Mouse (Mus musculus) liver, embryonic 14.5 days (tissue): Measurements from ENCODE around the gene Flna. TPM values are rescaled to one million over a fixed set of nuclear protein-coding genes. Genes with fewer than 3 reads are reported as not detected.

Source experiments
- ATAC-seq: fragments of 200-750 bp; cut with Nextera tagmentation; 2 replicates; pipeline ENCODE4 v1.8.0; 2017; ENCODE audit warnings: moderate number of reproducible peaks, mild to moderate bottlenecking, moderate library complexity; ENCODE audit not compliant: insufficient read depth
- DNase-seq, 3 experiments: peaks; one replicate each; pipeline ENCODE4 v3.0.0-alpha.2; 2012 to 2013; ENCODE audit warnings: low read depth in 3 of 3, low spot score in 3 of 3
- H3K27ac ChIP-seq: fragments of 300-500 bp; sonication (generic); 2 replicates; pipeline ENCODE4 v1.5.1; 2014; ENCODE audit warnings: moderate library complexity, mild to moderate bottlenecking, control low read depth, inconsistent platforms
- H3K27me3 ChIP-seq: fragments of 300-500 bp; sonication (generic); 2 replicates; pipeline ENCODE4 v1.6.1; 2014; ENCODE audit warnings: mild to moderate bottlenecking, low read length, moderate library complexity; ENCODE audit not compliant: control insufficient read depth, insufficient read depth
- H3K36me3 ChIP-seq: fragments of 300-500 bp; sonication (generic); replicated peaks from 2 replicates; pipeline ENCODE4 v1.6.1; 2014; ENCODE audit warnings: low read depth; ENCODE audit not compliant: control insufficient read depth, insufficient read depth
- H3K4me1 ChIP-seq, 2 experiments: fragments of 200-500 bp in 1 of 2; fragments of 300-500 bp in 1 of 2; sonication (generic) in 1 of 2; replicated peaks; 2 replicates each; pipeline ENCODE4 v1.6.1; 2012 to 2014; ENCODE audit warnings: antibody characterized with exemption in 1 of 2, inconsistent platforms in 1 of 2, low read length in 1 of 2; ENCODE audit not compliant: control insufficient read depth in 2 of 2, insufficient read depth in 2 of 2
- H3K4me2 ChIP-seq: fragments of 300-500 bp; sonication (generic); 2 replicates; pipeline ENCODE4 v1.6.1; 2014; ENCODE audit warnings: low read depth, mild to moderate bottlenecking, control low read depth, moderate library complexity
- H3K4me3 ChIP-seq, 2 experiments: fragments of 200-500 bp in 1 of 2; fragments of 300-500 bp in 1 of 2; sonication (generic) in 1 of 2; 2 replicates each; pipeline ENCODE4 v1.5.1; 2012 to 2014; ENCODE audit warnings: low read depth in 2 of 2, low read length in 2 of 2, mild to moderate bottlenecking in 2 of 2, control low read depth in 1 of 2, inconsistent platforms in 1 of 2, moderate library complexity in 1 of 2; ENCODE audit not compliant: insufficient read depth in 1 of 2
- H3K9ac ChIP-seq: fragments of 300-500 bp; sonication (generic); replicated peaks from 2 replicates; pipeline ENCODE4 v1.6.1; 2014; ENCODE audit warnings: mild to moderate bottlenecking, control low read depth, moderate library complexity
- H3K9me3 ChIP-seq: fragments of 300-500 bp; sonication (generic); 2 replicates; pipeline ENCODE4 v1.6.1; 2016; ENCODE audit warnings: low read length, mixed read lengths; ENCODE audit not compliant: control insufficient read depth
- CTCF ChIP-seq: IDR thresholded peaks from 2 replicates; pipeline ENCODE4 v1.5.1; 2016; ENCODE audit warnings: antibody characterized with exemption, low read depth, control low read depth
- EP300 ChIP-seq: IDR thresholded peaks from 2 replicates; pipeline ENCODE4 v1.6.1; 2016; ENCODE audit warnings: antibody characterized with exemption, low read depth
- WGBS: fragments of 180-500 bp; shearing (Covaris S2); extraction: QIAGEN DNeasy Blood & Tissue Kit; methylation state at CpG from one replicate; pipeline ENCODE4 v1.1.7; 2014; ENCODE audit not compliant: insufficient replicate concordance; 5-methylcytosine and 5-hydroxymethylcytosine counted together
- polyA plus RNA-seq, 2 experiments: library from polyadenylated mRNA; depleted of rRNA in 1 of 2; stranded (reverse) in 1 of 2; unstranded in 1 of 2; fragments of >200 nt; fragmentation: Nextera tagmentation in 1 of 2; extraction: Ambion mirVana in 1 of 2; gene quantifications; 2 replicates each; pipeline versions ENCODE4 v1.2.1 to v1.2.3; 2012 to 2014

Gene Flna
- 56.3 and 69.6 TPM in 2 replicates for polyA plus RNA-seq (2012; rRNA removed)
- 36.6 and 39.2 TPM in 2 replicates for polyA plus RNA-seq (2014; fragmentation: Nextera tagmentation; extraction: Ambion mirVana)

DNA sequence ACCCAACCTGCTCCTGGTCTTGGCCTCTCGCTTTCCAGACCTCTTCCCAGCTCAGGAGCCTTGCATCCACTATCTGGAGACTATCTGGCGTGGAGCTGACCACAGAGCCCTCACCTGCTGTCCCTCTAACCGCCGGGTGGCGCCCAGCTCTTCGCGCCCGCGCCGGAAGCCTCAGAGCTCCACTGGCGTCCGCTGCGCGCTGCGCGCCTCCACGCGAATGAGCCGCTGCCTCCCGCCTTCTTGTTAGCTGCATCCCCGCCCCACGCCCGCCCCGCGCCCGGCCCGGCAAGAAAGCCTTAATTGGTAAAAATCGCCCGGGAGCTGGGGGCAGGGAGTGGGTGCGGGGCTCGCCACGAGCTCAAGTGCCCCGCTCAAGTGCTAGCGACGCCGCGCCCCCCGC lies at the start of gene Flna:
TSS of gene Flna (minus strand) at position 206 of the 400 bp plus-strand sequence.
- Histone ChIP-seq H3K9me3 (no peaks in the 10 kb centered on the region), H3K27me3 (no peaks in the 10 kb centered on the region; the same call in 1 of the 2 replicates), H3K4me1 (peaks cover 0 to 5% of the 10 kb centered on the region in 2 experiments; a peak in 3 of 4 replicates), H3K36me3 (no peaks in the 10 kb centered on the region), H3K4me3 (peak within 1 kb of the TSS; percentile 44 to 59), H3K27ac (no peak within 1 kb of the TSS), H3K9ac (peak within 1 kb of the TSS; percentile 12; the same call in 1 of the 2 replicates), H3K4me2 (peak within 1 kb of the TSS; percentile 52)
- ATAC-seq (no peak), DNase-seq (no peak)
- TF ChIP-seq EP300 (no peak), CTCF (peak; percentile 36)
- 16% methylated on average over 38 of the region's 38 CpGs for WGBS

DNA sequence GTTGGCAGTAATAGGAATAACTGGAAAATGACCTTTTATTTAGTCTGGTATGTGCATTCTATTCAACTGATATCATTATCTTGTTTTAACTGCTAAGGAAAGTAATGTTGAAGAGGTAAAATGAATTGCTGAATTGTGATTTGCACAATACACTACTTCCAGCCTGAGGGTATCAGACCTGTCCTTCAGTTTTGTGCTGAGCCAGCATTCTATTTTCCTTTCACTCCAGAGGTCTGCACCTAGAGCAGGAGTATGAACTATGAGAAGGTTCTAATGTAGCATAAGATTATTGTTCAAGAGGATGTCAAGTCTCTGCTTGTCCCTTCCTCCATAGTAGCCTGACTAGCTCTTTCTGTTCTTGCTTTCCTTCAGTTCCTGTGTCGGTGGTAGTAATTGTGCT lies 48.7 kb upstream of the Flna start:
- Histone ChIP-seq H3K4me1 (peaks cover 0 to 13% of the 10 kb centered on the region in 2 experiments; a peak in 2 of 4 replicates), H3K4me2 (peak overlapping the region; percentile 49), H3K36me3 (peaks cover 16% of the 10 kb centered on the region), H3K9ac (no peak overlapping the region), H3K27ac (no peak overlapping the region), H3K4me3 (0 out of 4 replicates have a peak overlapping the region, but pooled peaks of 1 of the 2 experiments have one; percentile 1), H3K9me3 (no peaks in the 10 kb centered on the region), H3K27me3 (no peaks in the 10 kb centered on the region)
- DNase-seq (no peak), ATAC-seq (no peak)
- 46% methylated on average over 1 of the region's 1 CpGs for WGBS
- no peak for TF ChIP-seq CTCF
- no peak for TF ChIP-seq EP300

DNA sequence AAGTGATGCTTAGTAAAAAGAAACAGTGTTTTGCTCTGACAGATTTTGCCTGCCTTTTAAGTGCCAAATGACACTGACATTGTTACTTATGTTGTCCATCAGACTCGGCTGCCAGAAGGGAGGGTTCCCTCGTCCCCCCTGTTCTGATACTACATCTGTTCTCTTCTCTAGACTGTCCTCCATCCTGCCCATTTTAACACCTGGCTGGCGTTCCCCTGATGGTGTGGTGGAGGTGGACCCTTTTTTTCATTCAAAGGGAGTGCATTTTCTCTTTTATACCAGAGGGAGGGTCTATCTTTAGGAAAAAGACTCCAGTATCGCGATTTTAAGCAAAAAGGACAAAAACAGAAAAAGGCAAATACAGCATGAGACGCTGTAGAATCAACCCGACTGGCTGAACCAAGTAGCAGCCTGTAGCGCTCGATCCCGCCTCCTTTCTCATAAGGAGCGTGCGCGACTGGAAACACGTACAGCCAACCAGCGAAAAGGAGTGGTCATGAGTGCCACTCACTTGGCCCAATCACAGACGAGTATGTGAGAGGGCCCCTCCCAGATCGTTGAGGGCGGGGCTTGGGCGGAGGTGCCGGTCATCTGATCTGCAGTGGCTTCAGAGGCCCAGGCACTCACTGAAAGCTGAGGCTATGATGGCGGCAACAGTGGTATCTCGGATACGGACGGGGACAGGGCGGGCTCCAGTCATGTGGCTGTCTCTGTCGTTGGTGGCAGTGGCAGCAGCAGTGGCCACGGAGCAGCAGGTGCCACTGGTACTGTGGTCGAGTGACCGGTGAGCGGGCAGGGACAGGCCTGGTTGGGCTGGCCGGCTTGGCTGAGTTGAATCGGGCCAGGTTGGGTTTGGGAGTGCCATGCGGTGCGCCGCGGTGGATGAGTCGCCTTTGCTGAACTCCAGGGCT lies 47.2 kb upstream of the Flna start, which contains the start of gene Atp6ap1:
TSS of gene Atp6ap1 (plus strand) at position 560 of the 911 bp plus-strand sequence.
- Histone ChIP-seq H3K4me1 (peaks cover 0 to 13% of the 10 kb centered on the region in 2 experiments; a peak in 2 of 4 replicates), H3K4me2 (peak within 1 kb of the TSS; percentile 82), H3K9ac (peak within 1 kb of the TSS; percentile 85), H3K9me3 (no peaks in the 10 kb centered on the region), H3K36me3 (peaks cover 9% of the 10 kb centered on the region), H3K27ac (peak within 1 kb of the TSS; percentile 70), H3K27me3 (no peaks in the 10 kb centered on the region), H3K4me3 (peak within 1 kb of the TSS; percentile 75 to 78)
- TF ChIP-seq CTCF (no peak), EP300 (no peak)
- DNase-seq (peak; percentile 90), ATAC-seq (peak; percentile 94)
- WGBS: 7% methylated on average over 37 of the region's 37 CpGs

DNA sequence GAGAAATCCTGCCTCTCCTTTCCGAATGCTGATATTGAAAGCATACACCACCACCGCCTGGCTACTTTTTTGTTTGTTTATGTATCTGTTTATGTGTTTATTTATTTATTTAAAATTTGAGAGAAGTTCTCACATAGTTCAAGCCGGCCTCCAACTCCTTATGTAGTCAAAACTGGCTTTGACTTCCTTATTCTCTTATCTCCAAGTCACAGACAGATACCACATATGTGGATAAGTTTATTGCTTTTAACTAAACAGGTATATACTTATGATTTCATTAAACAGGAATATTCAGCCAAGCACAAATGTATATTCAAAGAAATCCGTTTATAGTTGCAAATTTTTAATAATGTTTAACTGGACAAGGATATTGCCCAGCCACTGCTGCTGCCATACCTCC lies 43.8 kb upstream of the Flna start:
- H3K27ac ChIP-seq: no peak overlapping the region
- no peaks in the 10 kb centered on the region for H3K9me3 ChIP-seq
- H3K27me3 ChIP-seq: no peaks in the 10 kb centered on the region
- H3K4me3 ChIP-seq: no peak overlapping the region
- TF ChIP-seq EP300: no peak
- TF ChIP-seq CTCF: no peak
- no peak overlapping the region for H3K4me2 ChIP-seq
- H3K9ac ChIP-seq: no peak overlapping the region
- H3K4me1 ChIP-seq: peaks cover 0 to 6% of the 10 kb centered on the region in 2 experiments; a peak in 2 of 4 replicates
- H3K36me3 ChIP-seq: no peaks in the 10 kb centered on the region
- DNase-seq (no peak), ATAC-seq (no peak)
- 42% methylated on average over 4 of the region's 4 CpGs for WGBS

DNA sequence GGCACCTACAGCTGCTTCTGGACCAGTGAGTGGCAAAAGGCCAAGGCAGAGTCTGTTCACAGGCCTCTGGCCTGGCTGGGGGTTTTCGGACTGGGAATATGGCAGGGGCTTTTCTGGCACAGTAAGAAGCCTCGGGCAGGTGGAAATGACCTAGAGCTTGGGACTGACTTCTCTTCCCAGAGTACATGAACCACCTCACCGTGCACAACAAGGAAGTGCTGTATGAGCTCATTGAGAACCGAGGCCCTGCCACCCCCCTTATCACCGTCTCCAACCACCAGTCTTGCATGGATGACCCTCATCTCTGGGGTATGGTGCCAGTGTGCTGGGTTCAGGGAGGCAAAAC lies 33.4 kb upstream of the Flna start:
- peak overlapping the region; percentile 91 for H3K4me2 ChIP-seq
- H3K27ac ChIP-seq: peak overlapping the region; percentile 88
- peak overlapping the region; percentile 65 to 99 for H3K4me3 ChIP-seq
- WGBS: 27% methylated on average over 5 of the region's 5 CpGs
- H3K36me3 ChIP-seq: no peaks in the 10 kb centered on the region
- DNase-seq (no peak), ATAC-seq (no peak)
- peaks cover 0 to 12% of the 10 kb centered on the region in 2 experiments; a peak in 3 of 4 replicates for H3K4me1 ChIP-seq
- H3K9me3 ChIP-seq: no peaks in the 10 kb centered on the region
- no peaks in the 10 kb centered on the region for H3K27me3 ChIP-seq
- TF ChIP-seq CTCF: no peak
- TF ChIP-seq EP300: no peak
- peak overlapping the region; percentile 68 for H3K9ac ChIP-seq
